Mouse (Mus musculus) lung, postnatal 0 days (tissue): Measurements from ENCODE around the gene A4galt.

Source experiments
- CTCF ChIP-seq: IDR thresholded peaks from 2 replicates; pipeline ENCODE4 v1.5.1; 2016; ENCODE audit warnings: antibody characterized with exemption, mild to moderate bottlenecking
- EP300 ChIP-seq: IDR thresholded peaks from 2 replicates; pipeline ENCODE4 v1.6.1; 2016; ENCODE audit warnings: antibody characterized with exemption, mild to moderate bottlenecking, control low read depth

- TF ChIP-seq CTCF (no peak), EP300 (no peak)
Measured at GRCm38 (mm10) chr15:83294954-83295353, 43.4 kb upstream of the A4galt start.
